Mouse (Mus musculus) embryonic facial prominence, embryonic 10.5 days (tissue): Measurements from ENCODE around the gene Gm17087. TPM values are rescaled to one million over a fixed set of nuclear protein-coding genes. Genes with fewer than 3 reads are reported as not detected.

Experiments used
- polyA plus RNA-seq: library from polyadenylated mRNA; unstranded; fragments of >200 nt; fragmentation: Nextera tagmentation; extraction: Ambion mirVana; gene quantifications from 2 replicates; pipeline ENCODE4 v1.2.1, GENCODE M21; 2016

Gene Gm17087
- polyA plus RNA-seq, 1 experiment from 2014 or later = not detected

Other genes with a start within 250 kb of the Gm17087 start
- 0.32 and 0.33 TPM in 2 replicates for gene Prr18, start 229.5 kb downstream of the Gm17087 start, polyA plus RNA-seq
- gene T2, start 211.0 kb downstream of the Gm17087 start, polyA plus RNA-seq = 0.35 and 0.87 TPM in 2 replicates
- gene T, start 132.5 kb downstream of the Gm17087 start, polyA plus RNA-seq = 0.39 and 0.59 TPM in 2 replicates
- 2.2 and 3.0 TPM in 2 replicates for gene Pde10a, start 41.6 kb downstream of the Gm17087 start, polyA plus RNA-seq